Mouse (Mus musculus) spleen, adult 2 months (tissue): Measurements from ENCODE around the gene Gltpd2. TPM values are rescaled to one million over a fixed set of nuclear protein-coding genes. Genes with fewer than 3 reads are reported as not detected.

Source experiments
- DNase-seq, 2 experiments: peaks; one replicate each; pipeline versions ENCODE4 v3.0.0 to v3.0.0-alpha.2; 2012 to 2021; ENCODE audit warnings: low spot score in 2 of 2, low read depth in 1 of 2
- H3K27ac ChIP-seq: fragments of 200-500 bp; 2 replicates; pipeline ENCODE4 v1.5.1; 2012; ENCODE audit warnings: low read length, inconsistent platforms; ENCODE audit not compliant: insufficient read depth
- H3K27me3 ChIP-seq: fragments of 200-500 bp; 2 replicates; pipeline ENCODE4 v1.6.1; 2012; ENCODE audit warnings: mild to moderate bottlenecking, moderate library complexity, low read length, inconsistent platforms; ENCODE audit not compliant: control insufficient read depth, insufficient read depth
- H3K36me3 ChIP-seq: fragments of 200-500 bp; 2 replicates; pipeline ENCODE4 v1.6.1; 2012; ENCODE audit warnings: mild to moderate bottlenecking, low read length, inconsistent platforms; ENCODE audit not compliant: control insufficient read depth, insufficient read depth
- H3K4me1 ChIP-seq: fragments of 200-500 bp; 2 replicates; pipeline ENCODE4 v1.6.1; 2011; ENCODE audit warnings: inconsistent platforms; ENCODE audit not compliant: control insufficient read depth, insufficient read depth, insufficient read length
- H3K4me3 ChIP-seq: fragments of 200-500 bp; 2 replicates; pipeline ENCODE4 v1.5.1; 2011; ENCODE audit warnings: mild to moderate bottlenecking, inconsistent platforms; ENCODE audit not compliant: insufficient read depth, insufficient read length; ENCODE audit errors: extremely low read depth
- CTCF ChIP-seq: fragments of 200-500 bp; IDR thresholded peaks from 2 replicates; pipeline ENCODE4 v1.5.1; 2011; ENCODE audit warnings: mild to moderate bottlenecking, inconsistent platforms; ENCODE audit not compliant: insufficient read depth, insufficient read length, insufficient replicate concordance; ENCODE audit errors: extremely low read depth
- POLR2A ChIP-seq: fragments of 200-500 bp; IDR thresholded peaks from 2 replicates; pipeline ENCODE4 v1.6.1; 2011; ENCODE audit warnings: low read depth, low read length, inconsistent platforms
- WGBS: fragments of 180-500 bp; shearing (Covaris S2); methylation state at CpG from one replicate; pipeline ENCODE4 v1.1.7; 2018; 5-methylcytosine and 5-hydroxymethylcytosine counted together
- polyA plus RNA-seq: library from polyadenylated mRNA; depleted of rRNA; stranded (reverse); fragments of >200 nt; gene quantifications from 2 replicates; pipeline ENCODE4 v1.2.3, GENCODE M21; 2012

Gltpd2 gene
- polyA plus RNA-seq, 1 experiment, result 0.18 TPM

- Histone ChIP-seq H3K27me3 (peaks cover 4% of the 10 kb centered on the region; the same call in 1 of the 2 replicates), H3K27ac (no peak overlapping the region), H3K4me1 (no peaks in the 10 kb centered on the region; the same call in none of the 2 replicates), H3K4me3 (no peak overlapping the region), H3K36me3 (no peaks in the 10 kb centered on the region)
- TF ChIP-seq CTCF, result no peak
- TF ChIP-seq POLR2A, result no peak
- no peak for DNase-seq
- WGBS, result 86% methylated on average over 5 of the region's 5 CpGs
These were observed 22.4 kb downstream of the Gltpd2 start for GRCm38 (mm10) chr11:70541415-70541814.

- Histone ChIP-seq H3K4me3 (no peak overlapping the region), H3K36me3 (no peaks in the 10 kb centered on the region), H3K27me3 (peaks cover 4% of the 10 kb centered on the region; the same call in 1 of the 2 replicates), H3K27ac (no peak overlapping the region), H3K4me1 (no peaks in the 10 kb centered on the region; the same call in none of the 2 replicates)
- 67% methylated on average over 7 of the region's 7 CpGs for WGBS
- no peak for DNase-seq
- TF ChIP-seq CTCF (no peak), POLR2A (no peak)
These were observed 25.5 kb downstream of the Gltpd2 start for GRCm38 (mm10) chr11:70544496-70544895.

DNA sequence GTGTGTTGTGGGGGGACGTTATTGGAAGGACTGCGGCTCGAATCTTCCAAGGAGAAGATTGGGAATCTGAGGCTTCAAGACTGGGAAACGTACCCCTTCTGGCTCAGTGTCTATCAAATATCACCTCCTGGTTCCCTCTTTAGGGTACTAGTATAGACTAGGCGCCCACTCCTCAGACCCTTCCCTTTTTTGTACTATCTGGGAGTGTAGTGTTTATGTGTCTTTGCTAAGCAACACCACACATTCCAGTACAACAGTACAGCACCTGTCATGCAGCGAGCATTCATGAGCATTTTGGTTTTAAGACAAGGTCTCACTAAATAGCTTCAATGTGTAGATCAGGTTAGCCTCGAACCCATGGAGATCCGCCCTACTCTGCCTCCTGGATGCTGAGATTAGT, 32.5 kb downstream of the Gltpd2 start:
- Histone ChIP-seq H3K4me3 (no peak overlapping the region), H3K27ac (no peak overlapping the region), H3K4me1 (no peaks in the 10 kb centered on the region), H3K36me3 (no peaks in the 10 kb centered on the region), H3K27me3 (no peaks in the 10 kb centered on the region)
- 95% methylated on average over 8 of the region's 8 CpGs for WGBS
- no peak for TF ChIP-seq CTCF
- no peak for TF ChIP-seq POLR2A
- DNase-seq, result no peak

GRCm38 (mm10) chr11:70553940-70554339, 34.9 kb downstream of the Gltpd2 start:
- Histone ChIP-seq H3K36me3 (no peaks in the 10 kb centered on the region), H3K27ac (no peak overlapping the region), H3K4me1 (no peaks in the 10 kb centered on the region), H3K4me3 (no peak overlapping the region), H3K27me3 (no peaks in the 10 kb centered on the region)
- no peak for DNase-seq
- 81% methylated on average over 7 of the region's 7 CpGs for WGBS
- TF ChIP-seq CTCF (no peak), POLR2A (no peak)

DNA sequence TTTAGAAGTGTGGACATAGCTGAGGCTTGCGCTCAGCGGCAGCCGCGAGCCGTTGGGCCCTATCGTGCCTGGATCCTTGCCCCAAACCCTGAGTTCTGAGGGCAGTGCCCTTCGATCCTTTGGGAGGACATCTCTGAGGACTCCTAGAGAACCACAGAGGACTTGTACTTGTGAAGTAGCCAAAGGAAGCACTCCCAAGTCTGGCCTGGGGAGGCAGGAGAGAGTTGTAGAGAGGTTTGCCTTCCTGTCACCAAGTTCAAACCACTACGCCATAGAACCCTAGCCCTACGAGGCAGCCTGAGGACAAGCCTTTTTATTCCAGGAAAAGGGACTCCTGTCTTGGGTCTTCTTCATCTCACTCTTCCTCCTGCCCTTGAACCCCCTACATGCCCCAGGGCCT, 38.5 kb downstream of the Gltpd2 start:
- 90% methylated on average over 9 of the region's 9 CpGs for WGBS
- Histone ChIP-seq H3K4me3 (no peak overlapping the region), H3K4me1 (peaks cover 6% of the 10 kb centered on the region; the same call in 1 of the 2 replicates)

GRCm38 (mm10) chr11:70561937-70562286, 42.9 kb downstream of the Gltpd2 start:
- Histone ChIP-seq H3K4me1 (peaks cover 15% of the 10 kb centered on the region; the same call in 1 of the 2 replicates), H3K27ac (no peak overlapping the region), H3K4me3 (peak overlapping the region; percentile 95), H3K36me3 (no peaks in the 10 kb centered on the region), H3K27me3 (no peaks in the 10 kb centered on the region)
- no peak for TF ChIP-seq CTCF
- no peak for TF ChIP-seq POLR2A
- no peak for DNase-seq
- WGBS, result 5% methylated on average over 2 of the region's 2 CpGs

More for the DNA sequence above, 38.5 kb downstream of the Gltpd2 start:
- TF ChIP-seq CTCF (no peak), POLR2A (no peak)
- no peaks in the 10 kb centered on the region for H3K27me3 ChIP-seq
- H3K27ac ChIP-seq, result no peak overlapping the region
- DNase-seq, result no peak
- no peaks in the 10 kb centered on the region for H3K36me3 ChIP-seq

DNA sequence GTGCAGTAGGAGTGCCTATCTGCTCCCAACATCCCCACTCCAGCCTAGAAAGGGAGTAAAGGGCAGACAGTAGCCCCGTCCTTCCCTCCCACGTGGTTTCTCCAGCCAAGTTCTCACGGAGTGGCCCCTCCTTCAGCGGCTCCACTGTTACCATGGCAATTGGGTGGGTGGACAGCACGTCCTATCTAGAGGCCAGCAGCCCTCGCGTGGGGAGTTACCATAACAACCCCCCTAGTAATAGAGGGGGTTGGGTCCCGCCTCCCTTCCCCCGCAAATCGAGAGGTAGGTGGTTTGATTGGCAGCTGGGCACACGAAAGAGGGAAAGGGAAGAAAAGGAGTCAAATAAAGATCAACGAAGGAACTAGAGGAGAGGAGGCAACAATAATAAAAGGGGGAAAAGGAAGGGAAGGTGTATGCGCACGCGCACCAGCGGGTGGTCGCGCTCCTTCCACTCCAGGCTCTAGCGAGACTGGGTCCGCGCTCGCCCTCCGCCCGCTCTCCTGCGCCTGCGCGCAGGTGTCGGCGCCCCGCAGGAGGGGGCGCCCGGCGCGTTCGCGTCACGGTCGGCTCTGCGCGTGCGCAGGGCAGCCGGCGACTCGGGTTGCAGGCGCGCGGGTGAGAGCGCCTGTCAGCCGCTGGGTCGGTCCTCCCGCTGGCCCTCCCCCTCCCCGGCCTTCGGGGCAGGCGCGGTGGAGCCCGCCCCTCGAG, 43.4 kb downstream of the Gltpd2 start, which contains the start of gene Mink1:
TSS of gene Mink1 (plus strand) at position 595 of the 708 bp plus-strand sequence.
- DNase-seq, result peak; percentile 64 to 83
- under 1% methylated on average over 53 of the region's 57 CpGs for WGBS
- Histone ChIP-seq H3K4me3 (peak within 1 kb of the TSS; percentile 95), H3K36me3 (no peaks in the 10 kb centered on the region), H3K27ac (peak within 1 kb of the TSS; percentile 56), H3K27me3 (no peaks in the 10 kb centered on the region), H3K4me1 (peaks cover 15% of the 10 kb centered on the region; the same call in 1 of the 2 replicates)
- peak; percentile 44; the same call in 1 of the 2 replicates for TF ChIP-seq POLR2A
- TF ChIP-seq CTCF, result no peak
